ENCODE assay signal across 10 mouse cellular contexts in the genomic region with DNA sequence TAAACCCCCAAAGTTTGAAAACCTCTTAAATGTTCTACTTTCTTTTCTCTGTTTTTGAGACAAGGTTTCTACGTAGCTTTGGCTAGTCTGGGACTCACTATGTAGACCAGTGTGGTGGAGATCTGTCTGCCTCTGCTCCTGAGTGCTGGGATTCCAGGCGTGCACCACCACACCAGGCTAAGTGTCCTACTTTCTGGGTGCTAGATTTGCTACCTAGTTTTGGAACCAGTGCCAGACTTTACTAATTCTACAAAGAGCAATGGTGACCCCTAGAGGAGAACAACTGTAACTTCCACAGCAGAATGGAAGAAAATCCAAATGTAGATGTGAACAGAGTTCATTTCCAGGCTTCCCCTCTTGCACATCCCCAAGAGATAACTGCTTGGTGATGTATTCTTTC. TPM values are rescaled to one million over a fixed set of nuclear protein-coding genes. Genes with fewer than 3 reads are reported as not detected.
DNase-seq lines count a peak whose midpoint lies in the region; ATAC-seq and TF ChIP-seq lines count a peak whose summit lies in the region.
"Had no signal": no experiment of that assay in that cellular context is flagged by ENCODE, and none has a peak within 500 bp of the region (broad histone marks: within the 10 kb centered on the region; RNA-seq: fewer than 3 reads in every experiment).

No protein-coding gene starts in this region.

- peak; percentile 4 for DNase-seq in hindbrain, embryonic 10.5 days (ENCODE audit: low spot score)
- peak; percentile 81 for DNase-seq in 416B (ENCODE audit: low read depth)
- peak; percentile 78 for DNase-seq in NIH3T3 (ENCODE audit: low read depth)
- DNase-seq in limb, embryonic 14.5 days (ENCODE audit: low spot score) = peak; percentile 41
- peak; percentile 38 for DNase-seq in thymus, postnatal 25 days
- no peak for DNase-seq in layer of hippocampus, adult 9-11 months

- TF ChIP-seq CTCF in cortical plate, adult 2 months (IDR thresholded peaks at IDR 0.05; ENCODE audit: extremely low read depth, insufficient read depth, low read length) = peak; percentile 44

- H3K36me3 ChIP-seq in hindbrain, embryonic 10.5 days = peaks cover 17% of the 10 kb centered on the region
- H3K36me3 ChIP-seq in hindbrain, embryonic 13.5 days = peaks cover 27% of the 10 kb centered on the region
- H3K36me3 ChIP-seq in limb, embryonic 14.5 days (ENCODE audit: control insufficient read depth, insufficient read depth, low read length) = peaks cover 12% of the 10 kb centered on the region; the same call in 1 of the 2 replicates

- H3K4me2 ChIP-seq in hindbrain, embryonic 13.5 days = no peak overlapping the region
- no peak overlapping the region for H3K4me2 ChIP-seq in limb, embryonic 14.5 days (replicated peaks; ENCODE audit: low read depth, low read length, severe bottlenecking)
- H3K4me2 ChIP-seq: embryonic facial prominence, embryonic 15.5 days; limb, embryonic 15.5 days had no signal

- H3K4me1 ChIP-seq in hindbrain, embryonic 10.5 days (replicated peaks) = peaks cover 7% of the 10 kb centered on the region
- H3K4me1 ChIP-seq in hindbrain, embryonic 13.5 days (replicated peaks) = peaks cover 16% of the 10 kb centered on the region
- H3K4me1 ChIP-seq in cortical plate, adult 2 months (ENCODE audit: control insufficient read depth, insufficient read depth, low read length) = peaks cover 1% of the 10 kb centered on the region; the same call in 1 of the 2 replicates
- H3K4me1 ChIP-seq in limb, embryonic 14.5 days (ENCODE audit: control insufficient read depth, insufficient read depth, low read length) = no peaks in the 10 kb centered on the region

- H3K9me3 ChIP-seq in hindbrain, embryonic 10.5 days = no peaks in the 10 kb centered on the region
- H3K9me3 ChIP-seq in hindbrain, embryonic 13.5 days = no peaks in the 10 kb centered on the region
- no peaks in the 10 kb centered on the region for H3K9me3 ChIP-seq in limb, embryonic 14.5 days (ENCODE audit: control insufficient read depth, low read length)
- H3K9me3 ChIP-seq: embryonic facial prominence, embryonic 15.5 days; limb, embryonic 15.5 days had no signal

- H3K27me3 ChIP-seq in hindbrain, embryonic 10.5 days (ENCODE audit: insufficient read depth, poor library complexity, severe bottlenecking) = no peaks in the 10 kb centered on the region
- no peaks in the 10 kb centered on the region for H3K27me3 ChIP-seq in hindbrain, embryonic 13.5 days
- H3K27me3 ChIP-seq in limb, embryonic 14.5 days (ENCODE audit: control insufficient read depth, insufficient read depth, low read length) = no peaks in the 10 kb centered on the region
- H3K27me3 ChIP-seq: embryonic facial prominence, embryonic 15.5 days; limb, embryonic 15.5 days had no signal

- no peak for TF ChIP-seq POLR2A in cortical plate, adult 2 months (IDR thresholded peaks at IDR 0.05; ENCODE audit: extremely low read depth, insufficient read depth, low read length)
- no peak for TF ChIP-seq POLR2A in limb, embryonic 14.5 days (IDR thresholded peaks at IDR 0.05; ENCODE audit: borderline replicate concordance, extremely low read depth, insufficient read depth, insufficient read length)

- 53% methylated on average over 2 of the region's 2 CpGs for WGBS in hindbrain, embryonic 10.5 days
- 49% methylated on average over 2 of the region's 2 CpGs for WGBS in hindbrain, embryonic 13.5 days
- 48% methylated on average over 2 of the region's 2 CpGs for WGBS in limb, embryonic 14.5 days

- no peak overlapping the region for H3K4me3 ChIP-seq in hindbrain, embryonic 10.5 days
- H3K4me3 ChIP-seq in hindbrain, embryonic 13.5 days = no peak overlapping the region
- H3K4me3 ChIP-seq in cortical plate, adult 2 months (ENCODE audit: insufficient read depth, low read length) = no peak overlapping the region
- no peak overlapping the region for H3K4me3 ChIP-seq in limb, embryonic 14.5 days (replicated peaks; ENCODE audit: low read length)
- H3K4me3 ChIP-seq: embryonic facial prominence, embryonic 15.5 days; limb, embryonic 15.5 days had no signal

- ATAC-seq in hindbrain, embryonic 13.5 days (ENCODE audit: low FRiP score) = no peak
- ATAC-seq in limb, embryonic 14.5 days (ENCODE audit: low FRiP score, low read depth) = no peak

- H3K27ac ChIP-seq in hindbrain, embryonic 10.5 days = no peak overlapping the region
- no peak overlapping the region for H3K27ac ChIP-seq in hindbrain, embryonic 13.5 days
- no peak overlapping the region for H3K27ac ChIP-seq in cortical plate, adult 2 months (ENCODE audit: insufficient read depth, low read length)
- no peak overlapping the region for H3K27ac ChIP-seq in limb, embryonic 14.5 days (replicated peaks; ENCODE audit: low read depth, low read length)
- H3K27ac ChIP-seq: embryonic facial prominence, embryonic 15.5 days; limb, embryonic 15.5 days had no signal

- H3K9ac ChIP-seq in hindbrain, embryonic 13.5 days = no peak overlapping the region
- no peak overlapping the region for H3K9ac ChIP-seq in limb, embryonic 14.5 days (ENCODE audit: low read depth, low read length, severe bottlenecking)
- H3K9ac ChIP-seq: embryonic facial prominence, embryonic 15.5 days; limb, embryonic 15.5 days had no signal

RNA-seq across cellular contexts. Expression of gene Vps45, which starts 6.4 kb away (rescaled TPM):
- polyA plus RNA-seq in hindbrain, embryonic 10.5 days (2016; fragmentation: Nextera tagmentation; extraction: Ambion mirVana) = 30.4 and 32.4 TPM in 2 replicates
- polyA plus RNA-seq in hindbrain, embryonic 13.5 days (2015; fragmentation: Nextera tagmentation; extraction: Ambion mirVana) = 62.9 and 64.0 TPM in 2 replicates
- polyA plus RNA-seq in cortical plate, adult 2 months (2012; rRNA removed) = 29.9 and 32.1 TPM in 2 replicates
- polyA plus RNA-seq in limb, embryonic 14.5 days (2012; rRNA removed) = 13.8 and 16.5 TPM in 2 replicates
- 26.9 and 27.0 TPM in 2 replicates for polyA plus RNA-seq in limb, embryonic 14.5 days (2014; fragmentation: Nextera tagmentation; extraction: Ambion mirVana)

RNA-seq across cellular contexts. Expression of gene Otud7b, which starts 52.5 kb away (rescaled TPM):
- polyA plus RNA-seq in hindbrain, embryonic 10.5 days (2016; fragmentation: Nextera tagmentation; extraction: Ambion mirVana) = 12.8 and 19.2 TPM in 2 replicates
- polyA plus RNA-seq in hindbrain, embryonic 13.5 days (2015; fragmentation: Nextera tagmentation; extraction: Ambion mirVana) = 11.0 and 13.6 TPM in 2 replicates
- 17.3 and 19.9 TPM in 2 replicates for polyA plus RNA-seq in cortical plate, adult 2 months (2012; rRNA removed)
- polyA plus RNA-seq in limb, embryonic 14.5 days (2012; rRNA removed) = 14.0 and 14.3 TPM in 2 replicates
- polyA plus RNA-seq in limb, embryonic 14.5 days (2014; fragmentation: Nextera tagmentation; extraction: Ambion mirVana) = 20.9 and 24.7 TPM in 2 replicates

RNA-seq across cellular contexts. Expression of gene Plekho1, which starts 56.0 kb away (rescaled TPM):
- polyA plus RNA-seq in hindbrain, embryonic 10.5 days (2016; fragmentation: Nextera tagmentation; extraction: Ambion mirVana) = 75.0 and 83.5 TPM in 2 replicates
- polyA plus RNA-seq in hindbrain, embryonic 13.5 days (2015; fragmentation: Nextera tagmentation; extraction: Ambion mirVana) = 59.5 and 65.4 TPM in 2 replicates
- 133 and 134 TPM in 2 replicates for polyA plus RNA-seq in cortical plate, adult 2 months (2012; rRNA removed)
- 115 and 120 TPM in 2 replicates for polyA plus RNA-seq in limb, embryonic 14.5 days (2012; rRNA removed)
- 38.0 and 47.8 TPM in 2 replicates for polyA plus RNA-seq in limb, embryonic 14.5 days (2014; fragmentation: Nextera tagmentation; extraction: Ambion mirVana)
